Mouse (Mus musculus) heart, postnatal 0 days (tissue): ENCODE measurements around the gene Prelp. TPM values are rescaled to one million over a fixed set of nuclear protein-coding genes. Genes with fewer than 3 reads are reported as not detected.

Source experiments
- ATAC-seq: fragments of 200-750 bp; cut with Nextera tagmentation; 2 replicates; pipeline ENCODE4 v1.8.0; 2017; ENCODE audit warnings: low read depth, moderate number of reproducible peaks, moderate library complexity; ENCODE audit not compliant: insufficient read depth
- DNase-seq: peaks from one replicate; pipeline ENCODE4 v3.0.0-alpha.2; 2016; ENCODE audit warnings: low spot score
- H3K27ac ChIP-seq: fragments of 300-500 bp; sonication (generic); 2 replicates; pipeline ENCODE4 v1.5.1; 2014; ENCODE audit warnings: low read depth, mild to moderate bottlenecking
- H3K27me3 ChIP-seq: fragments of 300-500 bp; sonication (generic); 2 replicates; pipeline ENCODE4 v1.6.1; 2014; ENCODE audit warnings: low read length, mixed read lengths; ENCODE audit not compliant: control insufficient read depth, insufficient read depth
- H3K36me3 ChIP-seq: fragments of 300-500 bp; sonication (generic); replicated peaks from 2 replicates; pipeline ENCODE4 v1.6.1; 2014; ENCODE audit warnings: low read length, mixed read lengths; ENCODE audit not compliant: control insufficient read depth, insufficient read depth
- H3K4me1 ChIP-seq: fragments of 300-500 bp; sonication (generic); 2 replicates; pipeline ENCODE4 v1.6.1; 2014; ENCODE audit warnings: antibody characterized with exemption; ENCODE audit not compliant: control insufficient read depth, insufficient read depth
- H3K4me2 ChIP-seq: fragments of 300-500 bp; sonication (generic); 2 replicates; pipeline ENCODE4 v1.6.1; 2014; ENCODE audit warnings: low read depth, mild to moderate bottlenecking, low read length, moderate library complexity
- H3K4me3 ChIP-seq: fragments of 300-500 bp; sonication (generic); 2 replicates; pipeline ENCODE4 v1.5.1; 2014; ENCODE audit warnings: low read depth, low read length
- H3K9ac ChIP-seq: fragments of 300-500 bp; sonication (generic); replicated peaks from 2 replicates; pipeline ENCODE4 v1.6.1; 2014; ENCODE audit warnings: low read depth, low read length, mixed read lengths
- H3K9me3 ChIP-seq: fragments of 300-500 bp; sonication (generic); replicated peaks from 2 replicates; pipeline ENCODE4 v1.6.1; 2016; ENCODE audit warnings: low read length; ENCODE audit not compliant: control insufficient read depth
- CTCF ChIP-seq: IDR thresholded peaks from 2 replicates; pipeline ENCODE4 v1.5.1; 2016; ENCODE audit warnings: antibody characterized with exemption, control low read depth, low read depth
- EP300 ChIP-seq: IDR thresholded peaks from 2 replicates; pipeline ENCODE4 v1.6.1; 2016; ENCODE audit warnings: antibody characterized with exemption, low read depth
- WGBS: fragments of 180-500 bp; shearing (Covaris S2); extraction: QIAGEN DNeasy Blood & Tissue Kit; methylation state at CpG from one replicate; pipeline ENCODE4 v1.1.7; 2014; 5-methylcytosine and 5-hydroxymethylcytosine counted together
- polyA plus RNA-seq: library from polyadenylated mRNA; unstranded; fragments of >200 nt; fragmentation: Nextera tagmentation; extraction: Ambion mirVana; gene quantifications from 2 replicates; pipeline ENCODE4 v1.2.1, GENCODE M21; 2015
- total RNA-seq: library from RNA; depleted of rRNA; stranded (reverse); fragments of >200 nt; gene quantifications from 2 replicates; pipeline ENCODE4 v1.2.3, GENCODE M21; 2014; ENCODE audit warnings: low replicate concordance

Gene Prelp
- total and polyA plus RNA-seq, 2 experiments from 2014 or later, result 5.4 to 6.5 TPM

DNA sequence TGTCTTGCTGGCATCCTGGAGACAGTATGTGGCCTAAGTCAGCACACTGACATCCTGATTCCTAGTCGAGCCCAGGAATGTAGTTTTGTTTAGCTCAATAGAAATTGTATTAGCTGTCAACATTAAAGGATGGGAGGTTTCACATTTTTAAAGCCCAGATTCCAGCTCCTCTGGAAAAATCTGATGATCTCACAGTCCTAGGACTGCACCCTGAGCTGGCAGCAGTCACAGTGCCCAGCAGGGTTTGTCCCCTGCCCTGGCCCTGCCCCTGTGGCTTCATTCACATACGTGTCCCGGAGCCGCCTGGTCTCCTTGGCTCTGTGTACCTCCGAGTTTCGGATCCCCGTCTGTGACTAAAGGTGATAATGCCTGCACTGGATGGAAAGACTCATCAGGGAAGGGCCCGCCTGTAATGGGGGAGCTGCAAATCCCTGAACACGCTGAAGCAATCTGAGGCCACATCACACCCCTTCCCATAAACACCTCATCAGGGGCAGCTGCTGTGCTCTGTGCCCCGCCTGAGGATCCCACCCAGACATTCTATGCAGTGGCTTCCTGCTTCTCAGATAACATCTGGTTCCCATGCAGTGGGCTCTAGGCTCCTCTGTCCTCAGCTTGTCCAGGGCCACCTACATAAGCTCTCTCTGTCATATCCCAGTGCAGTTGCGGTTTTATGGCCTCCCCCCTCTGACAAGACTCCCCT, 20.1 kb upstream of the Prelp start:
- no peaks in the 10 kb centered on the region for H3K4me1 ChIP-seq
- ATAC-seq, result no peak
- no peak overlapping the region for H3K4me3 ChIP-seq
- no peak overlapping the region for H3K9ac ChIP-seq
- no peaks in the 10 kb centered on the region for H3K36me3 ChIP-seq
- no peaks in the 10 kb centered on the region for H3K9me3 ChIP-seq
- H3K27ac ChIP-seq, result no peak overlapping the region
- 59% methylated on average over 11 of the region's 11 CpGs for WGBS
- no peak overlapping the region for H3K4me2 ChIP-seq
- no peak for DNase-seq
- no peaks in the 10 kb centered on the region for H3K27me3 ChIP-seq
- no peak for TF ChIP-seq EP300
- TF ChIP-seq CTCF, result no peak

- no peak for TF ChIP-seq CTCF
- TF ChIP-seq EP300, result no peak
- no peaks in the 10 kb centered on the region for H3K27me3 ChIP-seq
- no peak for DNase-seq
Measured at GRCm38 (mm10) chr1:133940481-133941092, 19.4 kb upstream of the Prelp start.

DNA sequence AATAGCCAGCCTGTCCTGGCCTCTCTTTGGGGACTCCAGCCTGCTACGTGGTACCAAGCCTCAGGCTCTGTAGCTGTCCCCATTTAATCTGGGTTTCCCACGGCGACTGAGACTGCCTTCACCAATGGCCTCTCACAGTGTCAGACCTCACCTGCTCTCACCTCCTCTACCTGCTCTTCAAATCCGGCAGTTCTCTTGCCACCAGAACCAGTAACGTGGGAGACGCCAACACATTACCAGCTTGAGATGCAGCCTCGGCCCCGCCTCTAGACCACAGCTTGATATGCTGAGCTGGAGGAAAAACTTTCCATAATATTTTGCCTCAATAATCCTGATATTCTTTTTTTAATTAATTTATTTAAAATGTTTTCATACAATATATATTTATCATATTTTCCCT, 18.5 kb upstream of the Prelp start:
- H3K4me3 ChIP-seq, result no peak overlapping the region
- DNase-seq (no peak), ATAC-seq (no peak)
- 0 out of 2 replicates have a peak, but pooled peaks cover 4% of the 10 kb centered on the region for H3K9me3 ChIP-seq
- H3K4me2 ChIP-seq, result no peak overlapping the region
- H3K9ac ChIP-seq, result no peak overlapping the region
- H3K27me3 ChIP-seq, result no peaks in the 10 kb centered on the region
- no peaks in the 10 kb centered on the region for H3K4me1 ChIP-seq
- 79% methylated on average over 8 of the region's 8 CpGs for WGBS
- TF ChIP-seq EP300 (no peak), CTCF (no peak)
- no peaks in the 10 kb centered on the region for H3K36me3 ChIP-seq
- H3K27ac ChIP-seq, result no peak overlapping the region

More at GRCm38 (mm10) chr1:133940481-133941092, 19.4 kb upstream of the Prelp start:
- no peak overlapping the region for H3K4me2 ChIP-seq
- no peak overlapping the region for H3K27ac ChIP-seq
- 81% methylated on average over 3 of the region's 3 CpGs for WGBS
- H3K4me1 ChIP-seq, result no peaks in the 10 kb centered on the region
- H3K36me3 ChIP-seq, result no peaks in the 10 kb centered on the region
- H3K4me3 ChIP-seq, result no peak overlapping the region
- H3K9me3 ChIP-seq, result 0 out of 2 replicates have a peak, but pooled peaks cover 4% of the 10 kb centered on the region
- ATAC-seq, result no peak
- H3K9ac ChIP-seq, result no peak overlapping the region

- Histone ChIP-seq H3K27ac (no peak overlapping the region), H3K27me3 (no peaks in the 10 kb centered on the region), H3K4me2 (no peak overlapping the region), H3K9ac (no peak overlapping the region), H3K4me3 (no peak overlapping the region), H3K4me1 (no peaks in the 10 kb centered on the region), H3K36me3 (no peaks in the 10 kb centered on the region), H3K9me3 (0 out of 2 replicates have a peak, but pooled peaks cover 4% of the 10 kb centered on the region)
- DNase-seq (no peak), ATAC-seq (no peak)
- WGBS, result 82% methylated on average over 3 of the region's 3 CpGs
- TF ChIP-seq CTCF (no peak), EP300 (no peak)
Measured at GRCm38 (mm10) chr1:133936169-133936568, 15.0 kb upstream of the Prelp start.

- TF ChIP-seq EP300, result no peak
- TF ChIP-seq CTCF, result no peak
- ATAC-seq (peak; percentile 45), DNase-seq (no peak)
- Histone ChIP-seq H3K4me3 (no peak overlapping the region), H3K4me2 (no peak overlapping the region), H3K4me1 (no peaks in the 10 kb centered on the region), H3K9me3 (0 out of 2 replicates have a peak, but pooled peaks cover 4% of the 10 kb centered on the region), H3K27ac (0 out of 2 replicates have a peak overlapping the region, but pooled peaks have one; percentile 8), H3K36me3 (no peaks in the 10 kb centered on the region), H3K27me3 (no peaks in the 10 kb centered on the region), H3K9ac (no peak overlapping the region)
- WGBS, result 72% methylated on average over 10 of the region's 10 CpGs
Measured at GRCm38 (mm10) chr1:133934354-133934963, 13.2 kb upstream of the Prelp start.
